Mouse (Mus musculus) heart, postnatal 36 days (tissue): ENCODE results near the gene Ube2v1. TPM values are rescaled to one million over a fixed set of nuclear protein-coding genes. Genes with fewer than 3 reads are reported as not detected.

ENCODE experiments used
- DNase-seq, 2 experiments: peaks; one replicate each; pipeline ENCODE4 v3.0.0; 2021 to 2022
- intact Hi-C: fragments of 180-260 bp; cut with DNase I; formaldehyde crosslinking; loops from one replicate; pipeline ENCODE4 v1.15.1; 2025
- total RNA-seq, 2 experiments: library from RNA; stranded (reverse); gene quantifications; 2 replicates each; pipeline ENCODE4 v1.2.3; 2021

Gene Ube2v1
- 100 to 1,000 TPM; 111 to 114 TPM for total RNA-seq

DNA sequence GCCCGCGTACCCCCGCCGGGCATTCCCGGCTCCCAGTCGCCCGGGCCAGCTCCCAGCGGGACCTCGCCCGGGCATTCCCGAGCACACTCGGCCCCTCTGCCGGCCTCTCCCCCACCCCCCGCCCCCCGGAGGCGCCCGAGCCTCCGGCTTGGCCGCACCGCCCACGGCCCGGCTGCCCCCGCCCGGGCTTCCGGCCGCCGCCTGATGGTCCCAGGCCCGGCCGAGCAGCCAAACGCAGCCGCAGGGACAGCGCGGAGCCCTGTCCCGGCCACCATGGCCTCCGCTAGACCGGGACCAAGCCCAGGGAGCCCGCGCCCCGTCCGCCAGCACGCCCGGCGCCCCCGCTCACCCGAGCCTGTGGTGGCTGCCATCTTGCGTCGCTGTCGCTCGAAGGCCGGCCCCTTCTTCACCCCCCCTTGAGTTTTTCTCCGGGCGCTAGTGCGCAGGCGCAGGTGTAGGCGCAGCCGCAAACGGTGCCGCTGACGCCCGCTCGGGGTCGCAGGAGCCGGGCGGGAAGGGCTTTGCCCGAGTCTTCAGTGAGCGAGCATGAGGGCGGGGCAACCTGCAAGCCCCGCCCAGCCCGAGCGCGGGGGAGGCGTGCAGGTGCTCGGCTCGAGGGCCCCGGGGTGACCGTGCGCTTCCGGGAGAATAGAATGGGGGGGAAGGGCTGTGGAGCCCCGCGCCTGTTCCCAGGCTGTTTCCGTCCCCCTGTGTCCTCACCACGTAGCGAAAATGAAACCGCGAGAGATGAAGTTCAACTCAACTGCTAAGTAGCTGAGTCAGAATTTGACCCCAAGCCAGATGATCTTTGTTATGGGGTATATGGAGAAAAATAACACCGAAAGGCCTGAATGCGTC is at the start of gene Ube2v1:
Ube2v1 (minus strand) TSS at position 505 of the 858 bp plus-strand sequence.
- intact Hi-C loops, result no loop called here
- DNase-seq, result peak; percentile 96 to 98

GRCm38 (mm10) chr2:167680657-167681056 is 48.8 kb upstream of the Ube2v1 start:
- intact Hi-C loops, result loop anchor here (10.0 kb wide), 1 partner anchor 394 kb away; no protein-coding TSS in a partner anchor
- DNase-seq, result no peak

DNA sequence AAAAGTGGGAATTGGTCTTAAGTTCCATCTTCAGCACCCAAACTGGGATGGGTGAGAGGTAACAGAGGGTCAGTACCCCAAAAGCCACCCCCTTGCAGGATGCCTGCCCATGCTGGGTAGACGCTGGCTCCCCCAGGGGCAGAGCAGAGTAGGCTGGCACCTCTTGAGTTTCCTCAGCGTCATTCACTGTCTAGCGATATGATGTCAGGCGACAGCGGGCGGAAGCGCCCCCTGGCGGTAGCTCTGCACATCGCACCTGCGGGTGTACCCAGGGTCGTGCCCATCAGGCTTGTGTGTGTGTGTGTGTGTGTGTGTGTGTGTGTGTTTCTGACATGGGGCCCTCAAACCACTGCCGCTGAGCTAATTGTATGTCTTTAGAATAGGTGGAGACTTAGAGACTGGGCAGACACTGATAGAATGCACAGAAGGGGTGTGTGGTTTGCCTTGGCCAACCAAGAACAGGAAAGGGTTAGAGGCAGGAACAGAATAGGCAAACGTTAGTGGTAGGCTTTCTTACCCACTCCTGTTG is 48.1 kb upstream of the Ube2v1 start:
- intact Hi-C loops, result loop anchor here (2.0 to 10.0 kb wide), 2 partner anchors 147 to 395 kb away; no protein-coding TSS in a partner anchor
- peak; percentile 84 to 89 for DNase-seq

DNA sequence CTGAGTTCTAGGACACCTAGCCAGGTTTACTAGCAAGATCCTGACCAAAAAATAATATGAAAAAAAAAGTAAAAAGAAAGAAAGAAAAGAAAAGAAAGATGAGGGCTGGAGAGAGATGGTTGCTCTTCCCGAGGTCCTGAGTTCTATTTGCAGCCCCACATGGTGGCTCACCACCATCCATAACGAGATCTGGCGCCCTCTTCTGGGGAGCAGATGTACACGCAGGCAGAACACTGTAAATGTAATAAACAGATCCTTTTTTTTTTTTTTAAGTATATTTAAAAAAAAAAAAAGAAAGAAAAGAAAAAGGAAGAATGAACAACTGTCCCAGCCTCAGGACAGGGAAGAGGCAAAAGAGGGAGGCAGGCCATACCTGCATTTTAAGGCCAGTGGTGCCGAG is 46.7 kb upstream of the Ube2v1 start:
- intact Hi-C loops, result loop anchor here (2.0 kb wide), 1 partner anchor 146 kb away; no protein-coding TSS in a partner anchor
- no peak for DNase-seq

GRCm38 (mm10) chr2:167675120-167675909 is 43.4 kb upstream of the Ube2v1 start:
- intact Hi-C loops, result loop anchor here (1.0 to 2.0 kb wide), 2 partner anchors 34 to 63 kb away; no protein-coding TSS in a partner anchor
- DNase-seq, result no peak

DNA sequence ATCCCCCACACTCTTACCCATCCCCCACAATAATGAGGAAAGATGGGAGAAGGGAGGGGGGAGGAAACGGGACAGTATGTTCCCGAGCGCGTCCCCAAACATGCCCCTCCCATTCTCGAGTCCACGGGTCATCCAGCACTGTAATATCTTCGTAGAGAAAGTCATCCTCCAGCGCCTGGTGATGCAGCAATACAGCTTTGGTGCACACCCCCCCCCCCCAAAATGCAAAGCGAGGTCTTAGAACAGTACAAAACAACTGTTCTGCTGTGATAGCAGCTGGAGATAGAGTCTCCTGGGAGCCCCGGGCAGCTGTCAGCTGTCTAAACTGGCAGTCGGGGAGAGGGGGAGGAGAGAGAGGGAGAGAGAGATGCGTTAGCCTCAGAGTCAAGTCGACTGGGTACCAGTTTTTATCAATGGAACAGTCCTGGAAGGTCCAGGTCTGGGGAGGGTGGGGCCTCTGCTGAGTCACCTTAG is 40.4 kb upstream of the Ube2v1 start:
- DNase-seq, result no peak
- intact Hi-C loops, result no loop called here

GRCm38 (mm10) chr2:167671101-167671633 is 39.3 kb upstream of the Ube2v1 start:
- intact Hi-C loops, result no loop called here
- no peak for DNase-seq

- intact Hi-C loops, result no loop called here
- DNase-seq, result no peak
Measured at GRCm38 (mm10) chr2:167669398-167669797, 37.5 kb upstream of the Ube2v1 start.

- DNase-seq, result no peak
- intact Hi-C loops, result no loop called here
Measured at GRCm38 (mm10) chr2:167668426-167668825, 36.5 kb upstream of the Ube2v1 start.

GRCm38 (mm10) chr2:167665972-167666713 is 34.2 kb upstream of the Ube2v1 start:
- intact Hi-C loops, result no loop called here

GRCm38 (mm10) chr2:167662713-167663112 is 30.8 kb upstream of the Ube2v1 start:
- DNase-seq, result no peak
- intact Hi-C loops, result no loop called here

More at GRCm38 (mm10) chr2:167665972-167666713, 34.2 kb upstream of the Ube2v1 start:
- DNase-seq, result no peak

DNA sequence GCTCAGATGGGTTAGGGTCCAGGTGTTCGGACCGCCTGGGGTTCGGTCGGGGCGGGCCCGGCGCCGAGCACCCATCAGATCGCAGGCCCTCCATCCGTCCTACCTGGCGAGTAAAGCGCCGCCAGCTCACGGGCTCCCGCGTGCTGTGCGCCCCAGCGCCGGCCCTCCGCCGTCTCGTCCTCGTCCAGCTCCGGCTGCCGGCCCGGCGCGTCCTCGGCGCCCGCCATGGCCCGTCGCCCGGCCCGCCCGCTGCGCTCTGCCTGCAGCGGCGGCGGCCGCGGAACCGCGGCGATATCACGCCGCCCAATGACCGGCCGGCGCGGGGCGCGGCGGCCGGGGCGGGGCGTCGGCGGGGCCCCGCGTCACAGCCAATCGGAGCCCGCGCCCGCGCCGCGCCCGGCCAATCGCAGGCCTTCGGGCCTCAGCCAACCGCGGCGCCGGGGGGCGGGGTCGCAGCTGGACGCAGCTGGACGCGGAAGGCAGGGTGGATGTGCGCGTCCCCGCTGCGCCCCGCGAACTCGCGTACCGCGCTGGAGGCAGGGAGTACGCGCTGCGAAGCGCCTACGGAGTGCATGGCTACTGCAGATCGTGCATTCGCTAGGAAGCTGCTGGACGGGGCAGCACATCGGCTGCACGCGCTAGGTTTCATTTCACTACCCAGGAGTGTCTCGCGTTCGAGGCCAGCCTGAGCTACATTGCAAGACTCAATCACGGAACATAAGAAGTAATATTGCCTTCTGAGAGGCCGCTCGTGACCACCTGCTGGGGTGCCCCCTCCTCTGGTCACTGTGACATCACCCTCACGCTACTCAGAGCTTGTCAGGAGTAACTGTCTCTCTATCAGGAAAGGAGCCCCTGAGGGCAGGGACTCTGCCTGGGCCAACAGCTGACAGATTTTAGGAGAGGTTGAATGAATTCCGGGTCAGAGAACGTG is 29.6 kb upstream of the Ube2v1 start, which contains the start of gene Gm20431:
Gm20431 (minus strand) TSS at position 227 of the 934 bp plus-strand sequence.
- DNase-seq, result peak; percentile 95 to 96
- intact Hi-C loops, result no loop called here

- no peak for DNase-seq
- intact Hi-C loops, result no loop called here
Measured at GRCm38 (mm10) chr2:167660611-167660971, 28.7 kb upstream of the Ube2v1 start.

DNA sequence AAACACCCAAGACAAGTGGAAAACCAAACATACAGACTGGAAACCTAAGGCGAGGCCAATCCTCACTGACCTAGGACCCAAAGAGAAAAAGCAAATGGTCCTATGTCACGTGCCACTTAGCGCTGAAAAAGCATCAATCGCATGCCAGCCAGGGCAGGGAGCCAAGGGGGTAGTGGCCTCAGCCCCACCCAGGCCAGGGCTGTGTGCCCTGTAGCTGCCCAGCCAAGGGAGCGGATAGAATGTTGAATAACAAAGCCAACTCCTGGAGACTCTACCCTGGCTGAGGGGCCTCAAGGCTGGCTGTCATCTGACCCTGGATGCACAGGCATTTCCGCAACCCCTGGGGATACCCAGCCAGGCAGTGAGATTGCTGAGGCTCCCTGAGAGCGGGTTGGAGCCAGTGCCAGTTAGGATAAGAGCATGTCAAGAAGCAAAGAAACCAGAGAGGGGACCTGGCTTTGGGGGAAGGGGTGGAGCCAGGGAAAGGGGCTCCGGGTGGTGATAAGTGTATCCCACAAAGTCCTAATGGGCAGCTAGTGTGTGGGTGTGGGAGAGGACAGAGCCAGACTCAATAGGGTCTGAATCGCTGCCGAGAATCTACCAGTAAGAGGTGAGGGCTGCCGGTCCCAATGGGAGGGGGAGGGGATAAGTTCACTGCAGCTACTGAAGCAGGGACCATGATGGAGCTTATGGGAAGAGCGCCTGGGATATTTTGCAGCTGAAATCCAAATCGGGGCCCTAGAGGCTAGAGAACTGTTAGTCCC is 28.1 kb upstream of the Ube2v1 start:
- DNase-seq, result peak; percentile 64
- intact Hi-C loops, result no loop called here

DNA sequence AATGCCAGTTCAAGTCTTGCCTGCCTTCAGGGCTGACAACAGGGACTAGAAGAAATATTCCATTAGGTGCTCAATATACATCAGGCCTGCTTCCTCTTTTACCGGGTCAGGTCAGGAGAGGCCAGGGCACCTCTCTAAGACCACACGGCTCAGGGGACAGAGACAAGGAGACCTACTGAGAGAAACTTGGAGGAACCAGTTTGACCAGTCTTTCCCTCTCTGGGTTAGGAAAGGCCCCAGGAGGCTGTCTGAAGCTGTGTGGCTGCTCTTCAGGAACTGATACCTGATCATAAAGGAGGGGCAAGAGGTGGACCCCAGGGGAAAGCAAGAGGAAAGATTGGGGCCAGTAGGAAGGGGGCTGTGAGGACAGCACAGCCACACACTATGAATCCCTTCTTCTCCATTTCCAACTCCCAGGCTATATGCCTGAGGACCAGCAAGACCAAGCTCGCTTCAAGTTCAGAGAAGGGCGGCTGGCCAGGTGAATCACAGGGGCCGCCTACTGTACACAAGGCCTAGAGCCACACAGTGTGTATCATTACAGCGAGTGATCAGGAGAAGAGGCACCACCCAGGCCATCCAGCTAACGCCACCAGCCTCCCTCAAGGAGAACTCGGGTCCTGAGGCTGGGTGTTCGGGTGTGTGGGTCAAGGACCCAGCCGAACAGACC is 27.4 kb upstream of the Ube2v1 start:
- intact Hi-C loops, result no loop called here
- DNase-seq, result no peak

DNA sequence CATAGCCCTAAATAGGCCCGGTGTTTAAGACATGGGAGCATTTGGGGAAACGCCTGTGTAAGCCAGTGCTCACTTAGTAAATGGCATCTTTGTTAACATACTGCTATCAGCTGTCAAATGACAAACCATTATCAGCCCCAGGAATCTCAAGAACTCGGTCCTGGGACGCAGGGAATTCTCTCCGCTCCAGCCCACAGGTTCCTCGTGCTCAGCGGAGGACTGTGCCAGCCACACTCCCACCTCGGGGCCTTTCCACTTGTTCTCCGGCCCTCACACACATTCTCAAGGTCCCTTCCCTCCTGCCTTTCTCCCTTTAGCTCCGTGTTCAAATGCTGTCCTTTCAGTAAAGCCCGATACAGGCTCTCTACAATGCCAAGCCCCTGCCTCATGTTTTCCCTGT is 26.8 kb upstream of the Ube2v1 start:
- intact Hi-C loops, result no loop called here
- no peak for DNase-seq

GRCm38 (mm10) chr2:167657973-167658372 is 26.1 kb upstream of the Ube2v1 start:
- intact Hi-C loops, result no loop called here
- DNase-seq, result no peak
